Comparison of ENCODE assay signal across 25 mouse cellular contexts in the genomic region with DNA sequence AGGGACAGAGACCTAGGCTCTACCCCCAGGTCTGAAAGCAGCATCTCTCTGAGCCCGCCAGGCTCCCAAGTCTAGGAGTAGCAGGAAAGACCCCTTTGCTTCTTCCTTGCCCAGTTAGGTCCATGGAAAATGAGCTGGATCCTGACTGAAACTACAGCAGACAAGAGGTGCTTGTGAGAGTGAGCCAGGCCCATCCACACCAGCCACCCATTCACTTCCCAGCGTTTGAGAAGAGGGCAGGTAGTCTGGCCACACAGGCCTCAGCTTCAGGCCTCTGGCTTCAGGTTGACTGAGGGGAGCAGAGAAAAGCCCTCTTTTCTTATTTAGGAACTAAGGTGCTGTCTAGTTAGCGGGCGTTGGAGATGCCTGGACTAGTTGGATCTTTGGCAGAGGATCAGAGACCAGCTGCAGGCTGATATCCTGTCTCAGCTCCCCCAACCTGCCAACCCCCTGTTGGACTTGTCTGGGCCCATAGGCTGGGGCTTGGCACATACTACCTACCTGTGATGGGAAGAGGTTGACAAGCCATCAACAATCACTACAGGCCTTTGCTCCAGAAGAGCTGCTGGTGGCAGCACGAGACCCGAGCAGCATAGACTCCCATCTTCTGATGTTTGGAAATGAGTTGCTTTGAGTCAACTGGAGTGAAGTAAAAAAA. TPM values are rescaled to one million over a fixed set of nuclear protein-coding genes. Genes with fewer than 3 reads are reported as not detected.
A peak's percentile ranks its signal among the peaks of the same experiment; 100 is the strongest.
DNase-seq lines count a peak whose midpoint lies in the region; ATAC-seq lines count a peak whose summit lies in the region.
"Had no signal": no experiment of that assay in that cellular context is flagged by ENCODE, and none has a peak within 500 bp of the region (broad histone marks: within the 10 kb centered on the region; RNA-seq: fewer than 3 reads in every experiment).

No protein-coding gene starts in this region.

- H3K9ac ChIP-seq in embryonic facial prominence, embryonic 13.5 days, result no peak overlapping the region
- H3K9ac ChIP-seq in kidney, embryonic 16.5 days (replicated peaks; ENCODE audit: low read length), result no peak overlapping the region
- H3K9ac ChIP-seq in embryonic facial prominence, embryonic 14.5 days (ENCODE audit: low read depth, low read length), result no peak overlapping the region
- H3K9ac ChIP-seq in embryonic facial prominence, embryonic 15.5 days, result no peak overlapping the region
- H3K9ac ChIP-seq: forebrain, embryonic 13.5 days; hindbrain, embryonic 13.5 days; intestine, embryonic 15.5 days had no signal

- H3K36me3 ChIP-seq in embryonic facial prominence, embryonic 13.5 days, result peaks cover 79% of the 10 kb centered on the region
- H3K36me3 ChIP-seq in embryonic facial prominence, embryonic 10.5 days (replicated peaks), result peaks cover 82% of the 10 kb centered on the region
- peaks cover 36% of the 10 kb centered on the region for H3K36me3 ChIP-seq in kidney, embryonic 16.5 days (ENCODE audit: insufficient read depth, low read length)
- H3K36me3 ChIP-seq in embryonic facial prominence, embryonic 14.5 days (ENCODE audit: control insufficient read depth, insufficient read depth, low read length), result peaks cover 58% of the 10 kb centered on the region
- H3K36me3 ChIP-seq in embryonic facial prominence, embryonic 15.5 days, result peaks cover 62% of the 10 kb centered on the region

- H3K4me3 ChIP-seq in embryonic facial prominence, embryonic 13.5 days, result no peak overlapping the region
- no peak overlapping the region for H3K4me3 ChIP-seq in embryonic facial prominence, embryonic 10.5 days
- no peak overlapping the region for H3K4me3 ChIP-seq in kidney, embryonic 16.5 days (ENCODE audit: low read length)
- H3K4me3 ChIP-seq in embryonic facial prominence, embryonic 14.5 days (ENCODE audit: low read depth, low read length), result no peak overlapping the region
- H3K4me3 ChIP-seq in embryonic facial prominence, embryonic 15.5 days (replicated peaks), result no peak overlapping the region
- H3K4me3 ChIP-seq: forebrain, embryonic 10.5 days; forebrain, embryonic 13.5 days; gastrocnemius, adult 2 months; hindbrain, embryonic 10.5 days; hindbrain, embryonic 13.5 days; intestine, embryonic 15.5 days had no signal

- no peaks in the 10 kb centered on the region for H3K9me3 ChIP-seq in embryonic facial prominence, embryonic 13.5 days
- H3K9me3 ChIP-seq in embryonic facial prominence, embryonic 10.5 days, result no peaks in the 10 kb centered on the region
- no peaks in the 10 kb centered on the region for H3K9me3 ChIP-seq in kidney, embryonic 16.5 days (ENCODE audit: low read length)
- no peaks in the 10 kb centered on the region for H3K9me3 ChIP-seq in embryonic facial prominence, embryonic 14.5 days (ENCODE audit: control insufficient read depth, low read length)
- H3K9me3 ChIP-seq in embryonic facial prominence, embryonic 15.5 days (replicated peaks), result no peaks in the 10 kb centered on the region
- H3K9me3 ChIP-seq: forebrain, embryonic 10.5 days; forebrain, embryonic 13.5 days; hindbrain, embryonic 10.5 days; hindbrain, embryonic 13.5 days; intestine, embryonic 15.5 days had no signal

- H3K4me2 ChIP-seq in embryonic facial prominence, embryonic 13.5 days, result no peak overlapping the region
- H3K4me2 ChIP-seq in kidney, embryonic 16.5 days (replicated peaks; ENCODE audit: low read depth, low read length), result no peak overlapping the region
- H3K4me2 ChIP-seq in embryonic facial prominence, embryonic 14.5 days (ENCODE audit: low read depth, low read length), result no peak overlapping the region
- H3K4me2 ChIP-seq in embryonic facial prominence, embryonic 15.5 days (replicated peaks), result no peak overlapping the region
- H3K4me2 ChIP-seq: forebrain, embryonic 13.5 days; heart, embryonic 11.5 days; hindbrain, embryonic 13.5 days; intestine, embryonic 15.5 days had no signal

- no peaks in the 10 kb centered on the region for H3K27me3 ChIP-seq in embryonic facial prominence, embryonic 13.5 days
- no peaks in the 10 kb centered on the region for H3K27me3 ChIP-seq in embryonic facial prominence, embryonic 10.5 days (replicated peaks; ENCODE audit: low read depth, poor library complexity, severe bottlenecking)
- H3K27me3 ChIP-seq in kidney, embryonic 16.5 days (ENCODE audit: insufficient read depth, low read length), result no peaks in the 10 kb centered on the region
- no peaks in the 10 kb centered on the region for H3K27me3 ChIP-seq in embryonic facial prominence, embryonic 14.5 days (replicated peaks; ENCODE audit: control insufficient read depth, insufficient read depth, low read length)
- no peaks in the 10 kb centered on the region for H3K27me3 ChIP-seq in embryonic facial prominence, embryonic 15.5 days
- H3K27me3 ChIP-seq: forebrain, embryonic 13.5 days; hindbrain, embryonic 13.5 days; intestine, embryonic 15.5 days had no signal

- H3K4me1 ChIP-seq in embryonic facial prominence, embryonic 13.5 days, result no peaks in the 10 kb centered on the region
- peaks cover 9% of the 10 kb centered on the region for H3K4me1 ChIP-seq in embryonic facial prominence, embryonic 10.5 days
- peaks cover 10% of the 10 kb centered on the region for H3K4me1 ChIP-seq in kidney, embryonic 16.5 days (ENCODE audit: insufficient read depth, low read length)
- H3K4me1 ChIP-seq in embryonic facial prominence, embryonic 14.5 days (ENCODE audit: control insufficient read depth, insufficient read depth, low read length), result no peaks in the 10 kb centered on the region
- H3K4me1 ChIP-seq in embryonic facial prominence, embryonic 15.5 days, result peaks cover 17% of the 10 kb centered on the region; the same call in 1 of the 2 replicates

- no peak for ATAC-seq in embryonic facial prominence, embryonic 13.5 days (ENCODE audit: insufficient number of reproducible peaks, insufficient read depth, low FRiP score, low TSS enrichment, low read depth)
- ATAC-seq in kidney, embryonic 16.5 days (ENCODE audit: low FRiP score, low TSS enrichment), result no peak
- ATAC-seq in embryonic facial prominence, embryonic 14.5 days (ENCODE audit: low read depth), result peak; percentile 64; the same call in 1 of the 2 replicates
- no peak for ATAC-seq in embryonic facial prominence, embryonic 15.5 days (ENCODE audit: insufficient number of reproducible peaks, low FRiP score, low TSS enrichment, low read depth)
- ATAC-seq: CD4-positive, CD25-positive, alpha-beta regulatory T cell, adult 4 months; forebrain, embryonic 13.5 days; forebrain, embryonic 16.5 days; hindbrain, embryonic 16.5 days; intestine, embryonic 15.5 days had no signal

- WGBS in embryonic facial prominence, embryonic 13.5 days, result 88% methylated on average over 6 of the region's 6 CpGs
- 93% methylated on average over 6 of the region's 6 CpGs for WGBS in embryonic facial prominence, embryonic 10.5 days
- WGBS in kidney, embryonic 16.5 days, result 93% methylated on average over 6 of the region's 6 CpGs
- 92% methylated on average over 6 of the region's 6 CpGs for WGBS in embryonic facial prominence, embryonic 14.5 days
- 87% methylated on average over 6 of the region's 6 CpGs for WGBS in embryonic facial prominence, embryonic 15.5 days

- no peak for DNase-seq in embryonic facial prominence, embryonic 10.5 days (ENCODE audit: low spot score)
- DNase-seq in kidney, postnatal 14 days, result peak; percentile 0
- DNase-seq in embryonic facial prominence, embryonic 14.5 days (ENCODE audit: low spot score), result peak; percentile 67
- DNase-seq in frontal cortex, postnatal 14 days (ENCODE audit: low spot score in 2 of 2), result no peak
- DNase-seq: adrenal gland, adult 8-10 months; adrenal gland, postnatal 36 days; cerebellum, adult 2 months; cerebellum, adult 9-11 months; cerebellum, postnatal 25 days; embryo, embryonic 11 days; gastrocnemius, adult 2 months; heart, adult 18-20 months; kidney, adult 18-20 months had no signal

- H3K27ac ChIP-seq in embryonic facial prominence, embryonic 13.5 days, result peak overlapping the region; percentile 60
- no peak overlapping the region for H3K27ac ChIP-seq in embryonic facial prominence, embryonic 10.5 days (replicated peaks)
- no peak overlapping the region for H3K27ac ChIP-seq in kidney, embryonic 16.5 days (ENCODE audit: low read length)
- H3K27ac ChIP-seq in embryonic facial prominence, embryonic 14.5 days (replicated peaks; ENCODE audit: low read depth, low read length), result peak overlapping the region; percentile 48; the same call in 1 of the 2 replicates
- H3K27ac ChIP-seq in embryonic facial prominence, embryonic 15.5 days (replicated peaks), result peak overlapping the region; percentile 61
- H3K27ac ChIP-seq: forebrain, embryonic 10.5 days; forebrain, embryonic 13.5 days; gastrocnemius, adult 2 months; hindbrain, embryonic 10.5 days; hindbrain, embryonic 13.5 days; intestine, embryonic 15.5 days had no signal

RNA-seq across cellular contexts. Expression of a gene that starts 11.8 kb away (rescaled TPM):
- 20.4 and 20.9 TPM in 2 replicates for polyA plus RNA-seq in embryonic facial prominence, embryonic 13.5 days (2015; fragmentation: Nextera tagmentation; extraction: Ambion mirVana)
- polyA plus RNA-seq in embryonic facial prominence, embryonic 10.5 days (2016; fragmentation: Nextera tagmentation; extraction: Ambion mirVana), result 18.6 and 22.4 TPM in 2 replicates
- 29.8 and 35.7 TPM in 2 replicates for polyA plus RNA-seq in kidney, embryonic 16.5 days (2015; fragmentation: Nextera tagmentation; extraction: Ambion mirVana)
- polyA plus RNA-seq in embryonic facial prominence, embryonic 14.5 days (2014; fragmentation: Nextera tagmentation; extraction: Ambion mirVana), result 19.6 and 22.7 TPM in 2 replicates
- polyA plus RNA-seq in embryonic facial prominence, embryonic 15.5 days (2015; fragmentation: Nextera tagmentation; extraction: Ambion mirVana), result 27.8 and 28.8 TPM in 2 replicates

RNA-seq across cellular contexts. Expression of a gene that starts 12.0 kb away (rescaled TPM):
- polyA plus RNA-seq in embryonic facial prominence, embryonic 13.5 days (2015; fragmentation: Nextera tagmentation; extraction: Ambion mirVana), result 15.2 and 16.9 TPM in 2 replicates
- polyA plus RNA-seq in embryonic facial prominence, embryonic 10.5 days (2016; fragmentation: Nextera tagmentation; extraction: Ambion mirVana), result 10.2 and 12.4 TPM in 2 replicates
- 34.9 and 35.8 TPM in 2 replicates for polyA plus RNA-seq in kidney, embryonic 16.5 days (2015; fragmentation: Nextera tagmentation; extraction: Ambion mirVana)
- polyA plus RNA-seq in embryonic facial prominence, embryonic 14.5 days (2014; fragmentation: Nextera tagmentation; extraction: Ambion mirVana), result 10.7 and 11.1 TPM in 2 replicates
- polyA plus RNA-seq in embryonic facial prominence, embryonic 15.5 days (2015; fragmentation: Nextera tagmentation; extraction: Ambion mirVana), result 22.5 and 23.6 TPM in 2 replicates
- polyA plus RNA-seq: CD4-positive, CD25-positive, alpha-beta regulatory T cell, adult 4 months had no signal

RNA-seq across cellular contexts. Expression of a gene that starts 19.6 kb away (rescaled TPM):
- polyA plus RNA-seq in embryonic facial prominence, embryonic 13.5 days (2015; fragmentation: Nextera tagmentation; extraction: Ambion mirVana), result 2.5 and 4.0 TPM in 2 replicates
- polyA plus RNA-seq in embryonic facial prominence, embryonic 10.5 days (2016; fragmentation: Nextera tagmentation; extraction: Ambion mirVana), result 2.5 and 3.6 TPM in 2 replicates
- 3.1 and 4.4 TPM in 2 replicates for polyA plus RNA-seq in kidney, embryonic 16.5 days (2015; fragmentation: Nextera tagmentation; extraction: Ambion mirVana)
- 2.7 and 3.0 TPM in 2 replicates for polyA plus RNA-seq in embryonic facial prominence, embryonic 14.5 days (2014; fragmentation: Nextera tagmentation; extraction: Ambion mirVana)
- polyA plus RNA-seq in embryonic facial prominence, embryonic 15.5 days (2015; fragmentation: Nextera tagmentation; extraction: Ambion mirVana), result 3.4 and 6.3 TPM in 2 replicates

RNA-seq across cellular contexts. Expression of a gene that starts 38.4 kb away (rescaled TPM):
- 22.0 and 23.9 TPM in 2 replicates for polyA plus RNA-seq in embryonic facial prominence, embryonic 13.5 days (2015; fragmentation: Nextera tagmentation; extraction: Ambion mirVana)
- 36.0 and 37.1 TPM in 2 replicates for polyA plus RNA-seq in embryonic facial prominence, embryonic 10.5 days (2016; fragmentation: Nextera tagmentation; extraction: Ambion mirVana)
- polyA plus RNA-seq in kidney, embryonic 16.5 days (2015; fragmentation: Nextera tagmentation; extraction: Ambion mirVana), result 28.9 and 30.4 TPM in 2 replicates
- 17.6 and 18.1 TPM in 2 replicates for polyA plus RNA-seq in embryonic facial prominence, embryonic 14.5 days (2014; fragmentation: Nextera tagmentation; extraction: Ambion mirVana)
- polyA plus RNA-seq in embryonic facial prominence, embryonic 15.5 days (2015; fragmentation: Nextera tagmentation; extraction: Ambion mirVana), result 34.0 and 34.6 TPM in 2 replicates

Comparison
In these comparisons a context has a peak if more than half of its experiments do, and no peak if none do; other contexts are left out.
1. H3K27ac ChIP-seq: peak in embryonic facial prominence, embryonic 13.5 days (single experiment), embryonic facial prominence, embryonic 14.5 days (single experiment) and embryonic facial prominence, embryonic 15.5 days (single experiment); none in embryonic facial prominence, embryonic 10.5 days (single experiment) and kidney, embryonic 16.5 days (single experiment).
2. DNase-seq: peak in kidney, postnatal 14 days (single experiment) and embryonic facial prominence, embryonic 14.5 days (single experiment); none in embryonic facial prominence, embryonic 10.5 days (single experiment) and frontal cortex, postnatal 14 days (0 of 2).